ENCODE assay signal across 26 mouse cellular contexts in the genomic region with DNA sequence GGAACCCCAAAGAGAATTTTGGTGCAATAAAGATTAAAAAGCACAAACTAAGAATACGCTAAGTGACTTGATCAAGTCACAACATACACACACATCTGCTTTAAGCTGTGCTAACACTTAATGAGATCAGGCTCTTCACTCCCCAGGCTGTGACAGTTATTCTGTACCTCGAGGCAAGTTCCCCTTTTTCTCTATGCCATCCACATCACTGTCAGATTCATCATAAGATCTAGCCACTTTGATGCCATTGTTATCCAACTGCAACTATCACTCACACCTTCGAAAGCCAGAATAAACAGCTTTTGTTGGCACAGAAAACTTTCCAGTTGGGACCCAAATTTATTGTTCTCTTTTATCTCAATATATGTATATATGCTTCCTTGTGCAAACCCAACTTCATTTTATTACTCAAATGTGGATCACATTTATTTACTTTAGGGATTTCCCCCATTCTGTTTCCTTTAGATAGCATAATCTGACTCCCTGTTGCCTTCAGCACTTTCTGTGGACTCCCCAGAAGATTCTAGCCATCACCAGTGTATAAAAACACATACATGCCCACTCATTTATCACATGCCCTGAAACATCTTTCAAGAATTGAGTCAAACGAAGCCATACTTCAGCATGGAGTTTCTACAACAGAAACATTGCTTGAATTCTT.
"Had no signal": no experiment of that assay in that cellular context is flagged by ENCODE, and none has a peak within 500 bp of the region (broad histone marks: within the 10 kb centered on the region; RNA-seq: fewer than 3 reads in every experiment).

No protein-coding gene starts in this region.

- H3K9me3 ChIP-seq: heart, embryonic 13.5 days; heart, embryonic 15.5 days; hindbrain, embryonic 13.5 days; hindbrain, embryonic 15.5 days; limb, embryonic 10.5 days; limb, embryonic 12.5 days had no signal

- H3K27ac ChIP-seq: gastrocnemius, adult 2 months; heart, adult 2 months; heart, embryonic 13.5 days; heart, embryonic 15.5 days; hindbrain, embryonic 13.5 days; hindbrain, embryonic 15.5 days; hindbrain, postnatal 0 days; layer of hippocampus, adult 2 months; left cerebral cortex, adult 2 months; limb, embryonic 10.5 days; limb, embryonic 12.5 days had no signal

- H3K4me2 ChIP-seq: heart, embryonic 11.5 days; heart, embryonic 13.5 days; heart, embryonic 15.5 days; hindbrain, embryonic 13.5 days; hindbrain, embryonic 15.5 days; limb, embryonic 12.5 days; liver, embryonic 11.5 days had no signal

- H3K4me1 ChIP-seq: heart, embryonic 13.5 days; heart, embryonic 15.5 days; hindbrain, embryonic 13.5 days; hindbrain, embryonic 15.5 days; limb, embryonic 12.5 days had no signal

- H3K4me3 ChIP-seq: gastrocnemius, adult 2 months; heart, adult 2 months; heart, embryonic 13.5 days; heart, embryonic 15.5 days; hindbrain, embryonic 13.5 days; hindbrain, embryonic 15.5 days; layer of hippocampus, adult 2 months; left cerebral cortex, adult 2 months; limb, embryonic 10.5 days; limb, embryonic 12.5 days had no signal

- H3K9ac ChIP-seq: heart, embryonic 13.5 days; heart, embryonic 15.5 days; hindbrain, embryonic 13.5 days; hindbrain, embryonic 15.5 days; limb, embryonic 12.5 days had no signal

- H3K27me3 ChIP-seq: heart, embryonic 13.5 days; heart, embryonic 15.5 days; hindbrain, embryonic 13.5 days; hindbrain, embryonic 15.5 days; limb, embryonic 12.5 days had no signal

- ATAC-seq: hindbrain, postnatal 0 days; intestine, embryonic 16.5 days had no signal

- DNase-seq: gastrocnemius, adult 2 months; gastrocnemius, postnatal 10 days; gastrocnemius, postnatal 25 days; heart, adult 11 months; heart, adult 2 months; heart, postnatal 14 days; heart, postnatal 36 days; kidney, adult 11 months; kidney, adult 2 months; kidney, adult 9 months; kidney, postnatal 10 days; kidney, postnatal 25 days; kidney, postnatal 4 days; liver had no signal

- H3K36me3 ChIP-seq: heart, embryonic 13.5 days; heart, embryonic 15.5 days; hindbrain, embryonic 13.5 days; hindbrain, embryonic 15.5 days; limb, embryonic 10.5 days; limb, embryonic 12.5 days had no signal
